8 mouse cellular contexts compared by ENCODE assay signal in the genomic region with DNA sequence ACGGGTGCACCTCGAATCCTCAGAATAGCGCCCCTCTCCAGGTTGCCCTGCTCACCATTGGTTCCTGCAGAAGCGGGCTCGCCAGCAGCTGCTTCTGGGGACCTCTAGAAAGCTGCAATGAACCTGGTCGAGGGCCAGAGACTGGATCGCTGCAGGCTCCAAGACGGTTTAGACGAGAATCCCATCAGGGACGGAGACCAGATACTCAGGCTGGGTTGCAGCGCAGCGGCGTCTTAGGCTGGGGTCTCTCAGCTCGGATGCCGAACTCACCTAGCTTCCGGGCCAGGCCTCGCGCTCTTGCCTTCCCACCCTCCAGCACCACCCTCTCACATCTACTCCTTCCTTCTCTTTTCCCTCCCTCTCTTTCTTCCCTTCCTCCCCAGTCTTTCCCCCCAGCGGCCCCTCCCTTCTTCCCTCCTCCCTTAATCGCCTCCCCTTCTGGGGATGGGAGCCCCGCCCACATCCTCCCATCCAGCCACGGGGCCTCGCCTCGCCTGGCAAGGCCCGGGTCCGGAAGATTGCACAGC. TPM values are rescaled to one million over a fixed set of nuclear protein-coding genes. Genes with fewer than 3 reads are reported as not detected.
DNase-seq lines count a peak whose midpoint lies in the region; ATAC-seq lines count a peak whose summit lies in the region.

A gene (minus strand): TSS at position 421 of the 527 bp plus-strand sequence.

- peak within 1 kb of the TSS; percentile 86 for H3K4me2 ChIP-seq in heart, embryonic 16.5 days (ENCODE audit: low read depth, low read length)

- peak within 1 kb of the TSS; percentile 44 for H3K9ac ChIP-seq in heart, embryonic 16.5 days (ENCODE audit: low read length)

- peak; percentile 31 for DNase-seq in adrenal gland, postnatal 10 days
- DNase-seq in forebrain, embryonic 10.5 days (ENCODE audit: extremely low spot score, low spot score), result peak; percentile 65
- peak; percentile 56 to 73 for DNase-seq in kidney, postnatal 36 days
- DNase-seq in mesoderm, embryonic 11.5 days (ENCODE audit: low read depth, low spot score), result peak; percentile 60
- peak; percentile 85 for DNase-seq in yolk sac, embryonic 10.5 days (ENCODE audit: low spot score)
- DNase-seq in frontal cortex, postnatal 36 days (ENCODE audit: low spot score in 2 of 2), result no peak
- no peak for DNase-seq in MN1 (ENCODE audit: low spot score)

- peak within 1 kb of the TSS; percentile 56 for H3K4me3 ChIP-seq in forebrain, embryonic 10.5 days
- peak within 1 kb of the TSS; percentile 59 for H3K4me3 ChIP-seq in heart, embryonic 16.5 days (ENCODE audit: low read length)

- H3K36me3 ChIP-seq in forebrain, embryonic 10.5 days (replicated peaks), result no peaks in the 10 kb centered on the region
- no peaks in the 10 kb centered on the region for H3K36me3 ChIP-seq in heart, embryonic 16.5 days (ENCODE audit: control insufficient read depth, insufficient read depth)

- ATAC-seq in heart, embryonic 16.5 days (replicated peaks; ENCODE audit: extremely low read depth, insufficient read depth, low FRiP score), result 0 out of 2 replicates have a peak, but pooled peaks have one; percentile 4

- peaks cover 93% of the 10 kb centered on the region for H3K27me3 ChIP-seq in forebrain, embryonic 10.5 days (ENCODE audit: poor library complexity, severe bottlenecking)
- H3K27me3 ChIP-seq in heart, embryonic 16.5 days (ENCODE audit: control insufficient read depth, insufficient read depth, low read length), result peaks cover 26% of the 10 kb centered on the region

- no peaks in the 10 kb centered on the region for H3K9me3 ChIP-seq in forebrain, embryonic 10.5 days
- no peaks in the 10 kb centered on the region for H3K9me3 ChIP-seq in heart, embryonic 16.5 days (replicated peaks; ENCODE audit: control insufficient read depth, low read length)

- peaks cover 54% of the 10 kb centered on the region for H3K4me1 ChIP-seq in forebrain, embryonic 10.5 days
- H3K4me1 ChIP-seq in heart, embryonic 16.5 days (ENCODE audit: control insufficient read depth, insufficient read depth, low read length), result peaks cover 15% of the 10 kb centered on the region; the same call in 1 of the 2 replicates

- WGBS in forebrain, embryonic 10.5 days, result under 1% methylated on average over 26 of the region's 26 CpGs
- 3% methylated on average over 26 of the region's 26 CpGs for WGBS in heart, embryonic 16.5 days

- peak within 1 kb of the TSS; percentile 76 for H3K27ac ChIP-seq in forebrain, embryonic 10.5 days
- H3K27ac ChIP-seq in heart, embryonic 16.5 days (ENCODE audit: low read length), result no peak within 1 kb of the TSS

RNA-seq across cellular contexts. Expression of the gene that starts here (rescaled TPM):
- 10 to 100 TPM in 1 of 2 experiments, 1 to 10 TPM in 1; 8.6 to 10.3 TPM for total RNA-seq in adrenal gland, postnatal 10 days (2021)
- polyA plus RNA-seq in forebrain, embryonic 10.5 days (2016; fragmentation: Nextera tagmentation; extraction: Ambion mirVana), result 22.7 and 25.5 TPM in 2 replicates
- 14.0 and 21.6 TPM in 2 replicates for polyA plus RNA-seq in heart, embryonic 16.5 days (2015; fragmentation: Nextera tagmentation; extraction: Ambion mirVana)

Comparison
In these comparisons a context has a peak if more than half of its experiments do, and no peak if none do; other contexts are left out.
1. DNase-seq: peak in adrenal gland, postnatal 10 days (single experiment), forebrain, embryonic 10.5 days (single experiment), kidney, postnatal 36 days (2 of 2), mesoderm, embryonic 11.5 days (single experiment) and yolk sac, embryonic 10.5 days (single experiment); none in frontal cortex, postnatal 36 days (0 of 2) and MN1 (single experiment).